9 mouse cellular contexts compared by ENCODE assay signal in the genomic region with DNA sequence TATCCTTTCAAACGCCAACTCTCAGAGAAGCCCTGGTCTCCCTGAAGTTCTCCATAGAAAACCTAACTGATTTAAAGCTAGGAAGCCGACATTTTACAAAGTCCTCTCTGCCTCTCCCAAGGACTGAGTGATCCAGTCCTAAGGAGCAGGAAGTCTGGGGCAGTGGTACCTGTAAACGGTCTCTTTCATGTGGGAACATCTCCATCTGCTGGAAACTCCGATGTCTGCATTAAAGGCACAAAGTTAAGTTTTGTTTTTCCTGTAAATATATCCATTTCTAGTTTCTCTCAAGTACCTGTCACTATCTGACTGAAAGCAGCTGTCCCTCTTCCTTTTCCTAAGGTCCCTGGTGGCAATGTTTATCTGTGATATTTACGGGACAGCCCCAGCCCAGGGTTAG.
DNase-seq lines count a peak whose midpoint lies in the region.
"Had no signal": no experiment of that assay in that cellular context is flagged by ENCODE, and none has a peak within 500 bp of the region (broad histone marks: within the 10 kb centered on the region; RNA-seq: fewer than 3 reads in every experiment).

No protein-coding gene starts in this region.

- DNase-seq in heart, postnatal 4 days = peak; percentile 30
- DNase-seq in heart, adult 8-10 months (ENCODE audit: low spot score) = no peak
- peak; percentile 32 for DNase-seq in ES-CJ7 (ENCODE audit: low read depth, low spot score)
- DNase-seq in embryo, embryonic 9.5 days (ENCODE audit: extremely low spot score) = peak; percentile 54
- peak; percentile 62 for DNase-seq in kidney, postnatal 10 days
- DNase-seq in right cerebral cortex, postnatal 4 days = no peak
- no peak for DNase-seq in spleen, postnatal 4 days (ENCODE audit: low spot score in 2 of 2)
- no peak for DNase-seq in layer of hippocampus, postnatal 25 days (ENCODE audit: extremely low spot score in 1 of 2, low spot score in 1 of 2)
- DNase-seq: cerebellum, postnatal 25 days had no signal

Comparison
In these comparisons a context has a peak if more than half of its experiments do, and no peak if none do; other contexts are left out.
1. DNase-seq: peak in heart, postnatal 4 days (single experiment), ES-CJ7 (single experiment), embryo, embryonic 9.5 days (single experiment) and kidney, postnatal 10 days (single experiment); none in heart, adult 8-10 months (single experiment), right cerebral cortex, postnatal 4 days (single experiment), spleen, postnatal 4 days (0 of 2) and layer of hippocampus, postnatal 25 days (0 of 2).